Mouse (Mus musculus): Measurements from ENCODE around the gene Wdr54.

- TF ChIP-seq POLR2A (IDR thresholded peaks at IDR 0.05; ENCODE audit: low read depth, low read length) (no peak), CTCF (IDR thresholded peaks at IDR 0.05; ENCODE audit: extremely low read depth, insufficient read depth, insufficient read length, insufficient replicate concordance) (no peak)
Measured at GRCm38 (mm10) chr6:83127419-83127818, 28.8 kb downstream of the Wdr54 start.

All from spleen, adult 2 months (tissue).